Mouse (Mus musculus) Patski (cell line): Measurements from ENCODE around the gene Kif21a. TPM values are rescaled to one million over a fixed set of nuclear protein-coding genes. Genes with fewer than 3 reads are reported as not detected.

Source experiments
- ATAC-seq: fragments of 100-300 bp; one replicate; pipeline ENCODE4 v1.8.0; 2021
- CTCF ChIA-PET: fragments of 350-600 bp; sonication (Branson Sonifier 250); formaldehyde crosslinking; loops from one replicate; lab custom pipeline; 2022; ENCODE audit warnings: inconsistent platforms; lab: Charles Lee
- POLR2A ChIA-PET: fragments of 350-600 bp; sonication (Branson Sonifier 250); formaldehyde crosslinking; loops from one replicate; lab custom pipeline; 2022; ENCODE audit warnings: antibody characterized with exemption, inconsistent platforms; lab: Charles Lee
- DNase-seq: peaks from one replicate; pipeline ENCODE4 v3.0.0-alpha.2; 2011; ENCODE audit warnings: low read depth, low spot score
- H3K27me3 ChIP-seq: fragments of 371-371 bp; one replicate; pipeline ENCODE4 v1.5.1; 2021
- CTCF ChIP-seq: fragments of 100-300 bp; IDR thresholded peaks from one replicate; pipeline ENCODE4 v1.5.1; 2021
- in situ Hi-C: fragments of 300-500 bp; cut with MboI; formaldehyde crosslinking; loops from 3 replicates; pipeline ENCODE4 v1.11.1; 2018; ENCODE audit warnings: low pct_unique_long_range_greater_than_20kb, mixed read lengths
- polyA plus RNA-seq: library from polyadenylated mRNA; unstranded; gene quantifications from one replicate; pipeline ENCODE4 v1.2.3, GENCODE M21; 2021

Gene Kif21a
- polyA plus RNA-seq, 1 experiment from 2014 or later, result 32.5 TPM

GRCm38 (mm10) chr15:91000280-91001036 is 49.3 kb downstream of the Kif21a start:
- in situ Hi-C loops, result no loop called here

DNA sequence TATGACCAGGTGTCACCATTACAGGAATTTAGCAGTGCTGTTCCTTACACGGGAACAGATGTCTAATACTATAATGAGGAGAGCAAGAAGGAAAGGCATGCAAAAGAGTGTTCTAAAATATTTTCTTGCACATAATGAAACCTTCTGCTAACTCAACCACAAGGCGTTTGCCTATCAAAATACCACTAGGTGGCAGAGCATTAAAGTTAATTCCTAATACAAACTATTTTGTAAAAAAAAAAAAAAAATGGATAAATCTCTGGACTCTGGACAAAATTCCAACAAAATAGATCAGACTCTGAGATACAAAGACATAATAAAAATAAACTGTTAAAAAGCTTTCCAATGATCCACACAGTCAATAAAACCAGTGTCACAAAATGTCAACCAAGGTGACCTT is 56.9 kb downstream of the Kif21a start:
- ChIA-PET POLR2A (no interaction called here), CTCF (interaction anchor here (1.0 to 1.8 kb wide), 5 partner anchors 12 to 172 kb away, joined by 3 to 6 read pairs (median 4); no protein-coding TSS in a partner anchor)
- in situ Hi-C loops, result loop anchor here (10.0 kb wide), 1 partner anchor 302 kb away; no protein-coding TSS in a partner anchor
- DNase-seq (no peak), ATAC-seq (peak; percentile 77)
- H3K27me3 ChIP-seq, result no peaks in the 10 kb centered on the region
- peak; percentile 52 for TF ChIP-seq CTCF

More at GRCm38 (mm10) chr15:91000280-91001036, 49.3 kb downstream of the Kif21a start:
- ATAC-seq, result no peak
- POLR2A ChIA-PET, result interaction anchor here (0.5 to 1.0 kb wide), 2 partner anchors 9 to 317 kb away, joined by 4 to 5 read pairs; no protein-coding TSS in a partner anchor
- no peak for TF ChIP-seq CTCF
- no peaks in the 10 kb centered on the region for H3K27me3 ChIP-seq
- DNase-seq, result no peak
- CTCF ChIA-PET, result no interaction called here

- ATAC-seq, result peak; percentile 95
Observed at GRCm38 (mm10) chr15:90992388-90992787, 57.4 kb downstream of the Kif21a start.

GRCm38 (mm10) chr15:90991843-90992242 is 57.9 kb downstream of the Kif21a start:
- no peaks in the 10 kb centered on the region for H3K27me3 ChIP-seq
- ATAC-seq (peak; percentile 80), DNase-seq (no peak)
- POLR2A ChIA-PET, result no interaction called here
- no peak for TF ChIP-seq CTCF
- CTCF ChIA-PET, result interaction anchor here (0.8 to 1.8 kb wide), 8 partner anchors 16 to 388 kb away, joined by 3 to 6 read pairs (median 3); no protein-coding TSS in a partner anchor
- in situ Hi-C loops, result loop anchor here (10.0 kb wide), 1 partner anchor 303 kb away; no protein-coding TSS in a partner anchor

More at GRCm38 (mm10) chr15:90992388-90992787, 57.4 kb downstream of the Kif21a start:
- DNase-seq, result peak; percentile 38
- in situ Hi-C loops, result loop anchor here (10.0 kb wide), 1 partner anchor 302 kb away; no protein-coding TSS in a partner anchor
- ChIA-PET CTCF (interaction anchor here (0.8 to 1.8 kb wide), 8 partner anchors 16 to 387 kb away, joined by 3 to 6 read pairs (median 3); no protein-coding TSS in a partner anchor), POLR2A (no interaction called here)
- no peaks in the 10 kb centered on the region for H3K27me3 ChIP-seq
- TF ChIP-seq CTCF, result no peak

- POLR2A ChIA-PET, result no interaction called here
- no peak for TF ChIP-seq CTCF
- CTCF ChIA-PET, result interaction anchor here (1.1 to 1.4 kb wide), 2 partner anchors 12 kb away, joined by 4 read pairs; no protein-coding TSS in a partner anchor
- DNase-seq (no peak), ATAC-seq (no peak)
- in situ Hi-C loops, result no loop called here
- H3K27me3 ChIP-seq, result no peaks in the 10 kb centered on the region
Observed at GRCm38 (mm10) chr15:90987714-90988250, 62.0 kb downstream of the Kif21a start.

DNA sequence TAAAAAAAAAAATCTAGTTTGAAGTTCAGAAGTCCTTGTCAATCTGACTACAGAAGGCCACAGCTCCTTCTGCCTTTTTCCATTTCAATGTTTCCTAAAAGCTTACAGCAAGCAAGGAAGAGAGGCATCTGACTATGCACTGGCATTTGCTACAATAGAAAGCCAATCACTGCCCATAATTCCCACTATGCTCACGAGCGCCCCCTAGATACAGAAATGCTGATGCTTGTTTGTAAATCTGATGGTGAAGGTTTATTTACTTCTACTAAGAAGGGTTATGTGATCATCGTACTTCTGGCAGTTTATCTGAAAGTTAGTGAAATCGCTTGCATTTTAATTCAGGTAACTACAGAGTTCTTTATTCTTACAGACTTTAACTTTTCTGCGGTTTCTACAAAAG is 73.8 kb downstream of the Kif21a start:
- ChIA-PET CTCF (interaction anchor here (0.9 to 2.0 kb wide), 4 partner anchors 10 to 26 kb away, joined by 3 to 7 read pairs (median 5); no protein-coding TSS in a partner anchor), POLR2A (no interaction called here)
- ATAC-seq (no peak), DNase-seq (no peak)
- peak; percentile 34 for TF ChIP-seq CTCF
- no peaks in the 10 kb centered on the region for H3K27me3 ChIP-seq
- in situ Hi-C loops, result no loop called here

- POLR2A ChIA-PET, result no interaction called here
- TF ChIP-seq CTCF, result no peak
- DNase-seq, result no peak
- H3K27me3 ChIP-seq, result no peaks in the 10 kb centered on the region
- no peak for ATAC-seq
- CTCF ChIA-PET, result interaction anchor here (1.6 kb wide), 1 partner anchor 10 kb away, joined by 4 read pairs; no protein-coding TSS in a partner anchor
- in situ Hi-C loops, result no loop called here
Observed at GRCm38 (mm10) chr15:90971914-90972767, 77.6 kb downstream of the Kif21a start.

DNA sequence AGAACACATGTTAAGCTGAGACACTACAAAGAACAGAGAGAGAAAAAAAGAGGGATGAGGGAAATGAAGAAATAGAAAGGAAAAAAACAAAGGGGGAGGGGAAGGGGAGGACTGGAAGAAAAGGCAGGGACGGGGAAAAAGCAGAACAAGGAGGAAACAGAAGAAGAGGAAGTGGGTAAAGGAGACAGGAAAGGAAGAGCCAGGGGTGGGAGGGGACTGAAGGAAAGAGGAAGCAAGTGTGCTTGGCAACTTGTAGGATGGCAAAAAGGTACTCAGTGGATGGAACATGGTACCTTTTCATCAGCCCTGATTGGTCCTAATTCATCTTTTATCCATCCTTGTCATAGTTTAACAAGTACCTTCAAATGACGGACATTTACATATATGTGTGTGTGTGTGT is 86.4 kb downstream of the Kif21a start:
- in situ Hi-C loops, result no loop called here
- no peak for TF ChIP-seq CTCF
- ATAC-seq (no peak), DNase-seq (no peak)
- ChIA-PET CTCF (no interaction called here), POLR2A (no interaction called here)
- H3K27me3 ChIP-seq, result no peaks in the 10 kb centered on the region

DNA sequence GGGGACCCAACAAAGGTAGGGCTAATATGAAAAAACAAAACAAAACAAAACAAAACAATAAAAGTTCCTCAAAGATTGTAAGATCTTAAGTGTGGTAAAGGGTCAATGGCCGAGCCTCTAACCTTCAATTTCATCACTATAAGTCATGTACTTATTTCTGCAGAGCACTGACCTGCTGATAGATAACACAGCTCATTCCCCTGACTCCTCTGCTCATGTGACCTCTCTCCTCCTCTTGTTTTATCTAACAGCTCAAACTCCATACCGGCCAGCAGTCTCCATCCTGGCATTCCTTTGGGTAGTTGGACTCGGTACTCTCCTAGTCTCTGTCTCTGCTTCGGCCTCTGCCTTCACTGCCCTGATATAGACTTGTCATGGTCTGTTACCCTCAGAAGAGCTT is 87.2 kb downstream of the Kif21a start:
- ChIA-PET POLR2A (no interaction called here), CTCF (no interaction called here)
- H3K27me3 ChIP-seq, result no peaks in the 10 kb centered on the region
- in situ Hi-C loops, result no loop called here
- DNase-seq (no peak), ATAC-seq (no peak)
- TF ChIP-seq CTCF, result no peak

GRCm38 (mm10) chr15:90960831-90961554 is 88.8 kb downstream of the Kif21a start:
- TF ChIP-seq CTCF, result no peak
- CTCF ChIA-PET, result no interaction called here
- POLR2A ChIA-PET, result no interaction called here
- ATAC-seq (no peak), DNase-seq (no peak)
- in situ Hi-C loops, result no loop called here
- H3K27me3 ChIP-seq, result no peaks in the 10 kb centered on the region
